Mouse (Mus musculus): ENCODE measurements around the gene Cog8. TPM values are rescaled to one million over a fixed set of nuclear protein-coding genes. Genes with fewer than 3 reads are reported as not detected.

The Cog8 gene
- total RNA-seq, 1 experiment = 37.8 TPM

DNA sequence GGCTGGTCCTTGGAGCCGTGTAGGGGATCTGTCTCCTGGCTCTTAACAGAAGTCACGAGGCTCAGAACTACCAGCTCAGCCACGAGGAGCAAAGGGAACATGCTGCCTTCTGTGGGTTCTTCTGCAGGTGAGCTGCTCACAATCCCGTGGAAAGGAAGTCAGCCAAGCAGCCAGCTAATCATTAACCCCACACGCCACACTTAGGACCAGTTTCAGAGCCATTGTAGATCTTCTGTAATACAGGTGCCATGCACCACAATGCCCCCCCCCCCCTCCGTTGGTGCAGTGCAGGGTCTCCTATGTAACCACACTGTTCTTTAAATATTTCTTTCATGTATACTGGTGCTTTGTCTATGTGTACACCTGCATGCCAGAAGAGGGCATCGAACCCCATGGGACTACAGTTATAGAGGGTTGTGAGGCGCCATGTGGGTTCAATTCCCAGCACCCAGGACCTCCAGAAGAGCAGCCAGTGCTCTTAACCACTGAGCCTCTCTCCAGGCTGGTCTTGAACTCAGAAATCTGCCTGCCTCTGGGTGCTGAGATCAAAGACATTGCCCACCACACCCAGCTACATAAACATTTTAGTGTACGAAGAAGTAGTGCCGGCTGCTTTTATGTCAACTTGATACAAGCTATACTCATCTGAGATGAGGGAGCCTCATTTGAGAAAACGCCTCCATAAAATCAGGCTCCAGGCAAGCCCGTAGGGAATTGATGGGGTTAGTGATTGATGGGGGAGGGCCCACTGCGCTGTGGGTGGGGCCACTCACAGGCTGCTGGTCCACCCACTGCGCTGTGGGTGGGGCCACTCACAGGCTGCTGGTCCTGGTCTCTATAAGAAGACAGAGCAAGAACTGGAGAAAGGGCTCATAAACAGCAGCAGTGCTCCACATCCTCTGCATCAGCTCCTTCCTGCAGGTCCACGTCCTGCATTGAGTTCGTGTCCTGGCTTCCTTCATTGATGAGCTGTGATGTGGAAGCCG, 9.3 kb upstream of the Cog8 start, which contains the start of gene Tmed6:
Tmed6 (minus strand) TSS at position 134 of the 986 bp plus-strand sequence.
- peak; percentile 78 for DNase-seq (ENCODE audit: low read depth, low spot score)
- Histone ChIP-seq H3K9ac (ENCODE audit: insufficient read depth, low read depth, low read length, poor library complexity, severe bottlenecking) (no peak within 1 kb of the TSS), H3K4me3 (ENCODE audit: insufficient read depth in 1 of 2, low read depth in 1 of 2, low read length in 2 of 2, poor library complexity in 1 of 2, severe bottlenecking in 1 of 2) (peak within 1 kb of the TSS in 1 of 2 experiments; percentile 30; a peak in 1 of 4 replicates), H3K36me3 (ENCODE audit: control insufficient read depth, insufficient read depth, low read length, poor library complexity, severe bottlenecking) (no peaks in the 10 kb centered on the region), H3K9me3 (ENCODE audit: control insufficient read depth, insufficient read depth, low read depth, low read length) (no peaks in the 10 kb centered on the region), H3K27ac (ENCODE audit: insufficient read depth, low read depth, low read length, poor library complexity, severe bottlenecking) (no peak within 1 kb of the TSS), H3K4me1 (ENCODE audit: control insufficient read depth in 2 of 2, insufficient read depth in 2 of 2, low read length in 2 of 2, poor library complexity in 1 of 2) (peaks cover 0 to 11% of the 10 kb centered on the region in 2 experiments; a peak in 2 of 4 replicates)
- TF ChIP-seq CHD2 (IDR thresholded peaks at IDR 0.05; ENCODE audit: low read depth, low read length) (no peak), ZC3H11A (IDR thresholded peaks at IDR 0.05; ENCODE audit: borderline replicate concordance, low read depth, low read length) (no peak), MAFK (IDR thresholded peaks at IDR 0.05; ENCODE audit: insufficient read depth, low read depth, low read length) (no peak), HCFC1 (IDR thresholded peaks at IDR 0.05; ENCODE audit: borderline replicate concordance, insufficient read depth, low read length) (no peak), ZNF384 (IDR thresholded peaks at IDR 0.05; ENCODE audit: low read depth, low read length) (no peak)
- in situ Hi-C loops (cut with MboI; ENCODE audit: low sequenced_read_pairs in 2 of 2, unreplicated experiment in 2 of 2) = no loop called here

DNA sequence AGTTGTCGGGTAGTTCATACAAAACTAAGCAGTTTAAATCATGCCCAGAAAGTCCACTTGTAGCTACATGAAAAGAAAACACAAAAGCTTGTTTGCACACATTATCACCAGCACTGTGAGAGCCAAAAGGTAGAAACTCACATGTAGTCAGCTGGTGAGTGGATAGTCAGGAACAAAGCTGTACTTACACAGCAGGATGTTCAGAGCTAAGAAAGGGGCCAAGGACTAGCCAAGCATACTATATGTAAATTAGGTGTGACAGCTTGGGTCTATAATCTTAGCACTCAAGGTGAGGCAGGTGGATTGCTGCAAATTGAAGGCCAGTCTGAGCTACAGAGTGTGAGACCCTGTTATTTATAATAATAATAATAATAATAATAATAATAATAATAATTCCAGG, 6.1 kb upstream of the Cog8 start:
- peaks cover 0 to 10% of the 10 kb centered on the region in 2 experiments; a peak in 2 of 4 replicates for H3K4me1 ChIP-seq (ENCODE audit: control insufficient read depth in 2 of 2, insufficient read depth in 2 of 2, low read length in 2 of 2, poor library complexity in 1 of 2)
- no peak for DNase-seq (ENCODE audit: low read depth, low spot score)
- in situ Hi-C loops (cut with MboI; ENCODE audit: low sequenced_read_pairs in 2 of 2, unreplicated experiment in 2 of 2) = no loop called here
- H3K9ac ChIP-seq (ENCODE audit: insufficient read depth, low read depth, low read length, poor library complexity, severe bottlenecking) = no peak overlapping the region
- no peak overlapping the region for H3K4me3 ChIP-seq (ENCODE audit: insufficient read depth in 1 of 2, low read depth in 1 of 2, low read length in 2 of 2, poor library complexity in 1 of 2, severe bottlenecking in 1 of 2)
- H3K9me3 ChIP-seq (ENCODE audit: control insufficient read depth, insufficient read depth, low read depth, low read length) = no peaks in the 10 kb centered on the region
- TF ChIP-seq HCFC1 (IDR thresholded peaks at IDR 0.05; ENCODE audit: borderline replicate concordance, insufficient read depth, low read length) = no peak
- no peak for TF ChIP-seq ZC3H11A (IDR thresholded peaks at IDR 0.05; ENCODE audit: borderline replicate concordance, low read depth, low read length)
- no peak for TF ChIP-seq MAFK (IDR thresholded peaks at IDR 0.05; ENCODE audit: insufficient read depth, low read depth, low read length)
- TF ChIP-seq CHD2 (IDR thresholded peaks at IDR 0.05; ENCODE audit: low read depth, low read length) = no peak
- peaks cover 12% of the 10 kb centered on the region for H3K36me3 ChIP-seq (ENCODE audit: control insufficient read depth, insufficient read depth, low read length, poor library complexity, severe bottlenecking)
- no peak overlapping the region for H3K27ac ChIP-seq (ENCODE audit: insufficient read depth, low read depth, low read length, poor library complexity, severe bottlenecking)

DNA sequence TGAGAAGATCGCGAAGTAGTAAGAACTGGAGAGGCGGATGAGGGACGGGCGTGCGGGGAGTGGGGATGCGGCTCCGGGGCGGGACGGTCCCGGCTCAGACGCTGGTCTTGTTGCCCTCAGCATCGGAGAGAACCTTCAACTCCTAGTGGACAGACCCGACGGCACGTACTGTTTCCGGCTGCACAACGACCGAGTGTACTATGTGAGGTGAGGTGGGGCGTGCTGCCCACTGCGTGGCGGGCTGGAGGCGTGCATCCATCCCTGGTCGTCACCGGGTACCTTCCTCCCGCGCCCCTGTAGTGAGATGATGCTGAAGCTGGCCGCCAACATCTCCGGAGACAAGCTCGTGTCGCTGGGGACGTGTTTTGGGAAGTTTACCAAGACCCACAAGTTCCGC, 482 bp upstream of the Cog8 start:
- Histone ChIP-seq H3K27ac (ENCODE audit: insufficient read depth, low read depth, low read length, poor library complexity, severe bottlenecking) (peak overlapping the region; percentile 51), H3K4me3 (ENCODE audit: insufficient read depth in 1 of 2, low read depth in 1 of 2, low read length in 2 of 2, poor library complexity in 1 of 2, severe bottlenecking in 1 of 2) (peak overlapping the region; percentile 86 to 91), H3K9ac (ENCODE audit: insufficient read depth, low read depth, low read length, poor library complexity, severe bottlenecking) (peak overlapping the region; percentile 91), H3K4me1 (ENCODE audit: control insufficient read depth in 2 of 2, insufficient read depth in 2 of 2, low read length in 2 of 2, poor library complexity in 1 of 2) (peaks cover 2 to 7% of the 10 kb centered on the region in 2 experiments; a peak in 3 of 4 replicates), H3K36me3 (ENCODE audit: control insufficient read depth, insufficient read depth, low read length, poor library complexity, severe bottlenecking) (peaks cover 27% of the 10 kb centered on the region), H3K9me3 (ENCODE audit: control insufficient read depth, insufficient read depth, low read depth, low read length) (no peaks in the 10 kb centered on the region)
- DNase-seq (ENCODE audit: low read depth, low spot score) = no peak
- in situ Hi-C loops (cut with MboI; ENCODE audit: low sequenced_read_pairs in 2 of 2, unreplicated experiment in 2 of 2) = no loop called here
- TF ChIP-seq ZNF384 (IDR thresholded peaks at IDR 0.05; ENCODE audit: low read depth, low read length) (no peak), ZC3H11A (IDR thresholded peaks at IDR 0.05; ENCODE audit: borderline replicate concordance, low read depth, low read length) (no peak), HCFC1 (IDR thresholded peaks at IDR 0.05; ENCODE audit: borderline replicate concordance, insufficient read depth, low read length) (no peak; the same call in 1 of the 2 replicates), CHD2 (IDR thresholded peaks at IDR 0.05; ENCODE audit: low read depth, low read length) (no peak)

DNA sequence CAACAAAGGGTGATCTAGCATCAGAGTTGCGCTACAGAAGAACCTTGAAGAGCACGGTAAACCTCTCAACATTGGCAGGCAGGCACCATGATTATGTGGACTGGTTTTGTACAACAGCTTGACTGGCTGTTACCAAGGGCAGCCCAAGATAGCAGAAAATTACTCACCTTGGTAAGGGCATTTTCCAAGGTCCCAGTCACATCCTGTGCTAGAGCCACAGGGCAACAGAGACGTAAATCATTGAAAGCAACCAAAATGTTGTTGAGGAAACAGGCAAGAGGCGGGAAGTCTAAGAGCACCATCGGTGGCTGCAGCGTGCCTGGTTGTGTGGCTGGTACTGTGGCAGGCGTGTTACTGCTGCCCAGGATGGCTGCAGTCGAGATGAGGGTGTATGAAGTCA, 4.4 kb downstream of the Cog8 start:
- H3K4me1 ChIP-seq (ENCODE audit: control insufficient read depth in 2 of 2, insufficient read depth in 2 of 2, low read length in 2 of 2, poor library complexity in 1 of 2) = peaks cover 0 to 7% of the 10 kb centered on the region in 2 experiments; a peak in 3 of 4 replicates
- H3K9ac ChIP-seq (ENCODE audit: insufficient read depth, low read depth, low read length, poor library complexity, severe bottlenecking) = 0 out of 2 replicates have a peak overlapping the region, but pooled peaks have one; percentile 2
- in situ Hi-C loops (cut with MboI; ENCODE audit: low sequenced_read_pairs in 2 of 2, unreplicated experiment in 2 of 2) = no loop called here
- no peak overlapping the region for H3K27ac ChIP-seq (ENCODE audit: insufficient read depth, low read depth, low read length, poor library complexity, severe bottlenecking)
- no peak for DNase-seq (ENCODE audit: low read depth, low spot score)
- peaks cover 22% of the 10 kb centered on the region for H3K36me3 ChIP-seq (ENCODE audit: control insufficient read depth, insufficient read depth, low read length, poor library complexity, severe bottlenecking)
- TF ChIP-seq ZC3H11A (IDR thresholded peaks at IDR 0.05; ENCODE audit: borderline replicate concordance, low read depth, low read length) (no peak), HCFC1 (IDR thresholded peaks at IDR 0.05; ENCODE audit: borderline replicate concordance, insufficient read depth, low read length) (no peak), ZNF384 (IDR thresholded peaks at IDR 0.05; ENCODE audit: low read depth, low read length) (no peak), MAFK (IDR thresholded peaks at IDR 0.05; ENCODE audit: insufficient read depth, low read depth, low read length) (no peak), CHD2 (IDR thresholded peaks at IDR 0.05; ENCODE audit: low read depth, low read length) (no peak)
- no peak overlapping the region for H3K4me3 ChIP-seq (ENCODE audit: insufficient read depth in 1 of 2, low read depth in 1 of 2, low read length in 2 of 2, poor library complexity in 1 of 2, severe bottlenecking in 1 of 2)
- H3K9me3 ChIP-seq (ENCODE audit: control insufficient read depth, insufficient read depth, low read depth, low read length) = no peaks in the 10 kb centered on the region
